Mouse (Mus musculus) lung, adult 2 months (tissue): ENCODE data around the gene Olfr1436. TPM values are rescaled to one million over a fixed set of nuclear protein-coding genes. Genes with fewer than 3 reads are reported as not detected.
"Not testable (repeated sequence)": the region's sequence is repeated elsewhere in the genome, so short reads cannot be mapped to it uniquely, and the experiment has no call there.

ENCODE experiments used
- DNase-seq: peaks from one replicate; pipeline ENCODE4 v3.0.0; 2022
- H3K4me1 ChIP-seq: fragments of 200-500 bp; 2 replicates; pipeline ENCODE4 v1.6.1; 2011; ENCODE audit warnings: low read length; ENCODE audit not compliant: control insufficient read depth, insufficient read depth
- H3K4me3 ChIP-seq: fragments of 200-500 bp; replicated peaks from 2 replicates; pipeline ENCODE3; 2011; ENCODE audit warnings: low read depth, mild to moderate bottlenecking, control low read depth, low read length; ENCODE audit errors: extremely low read depth
- CTCF ChIP-seq: fragments of 200-500 bp; IDR thresholded peaks from 2 replicates; pipeline ENCODE4 v1.5.1; 2011; ENCODE audit warnings: mild to moderate bottlenecking, low read length, control low read depth; ENCODE audit not compliant: insufficient read depth
- POLR2A ChIP-seq: fragments of 200-500 bp; IDR thresholded peaks from 2 replicates; pipeline ENCODE4 v1.6.1; 2011; ENCODE audit warnings: low read depth, mild to moderate bottlenecking, control low read depth, low read length, borderline replicate concordance; ENCODE audit errors: extremely low read depth
- WGBS: fragments of 180-500 bp; shearing (Covaris S2); methylation state at CpG from one replicate; pipeline ENCODE4 v1.1.7; 2018; 5-methylcytosine and 5-hydroxymethylcytosine counted together
- polyA plus RNA-seq: library from polyadenylated mRNA; depleted of rRNA; stranded (reverse); fragments of >200 nt; gene quantifications from 2 replicates; pipeline ENCODE4 v1.2.3, GENCODE M21; 2012; rRNA removed

Gene Olfr1436
- not detected in 2 replicates for polyA plus RNA-seq

GRCm38 (mm10) chr19:12299030-12299429, at the start of gene Olfr1436:
Gene Olfr1436 (minus strand): TSS chr19:12299130.
- WGBS, result 70% methylated on average over 1 of the region's 1 CpGs
- not testable (repeated sequence) for H3K4me3 ChIP-seq, H3K4me1 ChIP-seq, DNase-seq

GRCm38 (mm10) chr19:12335810-12336209, 36.9 kb upstream of the Olfr1436 start, which contains the start of gene Olfr1438-ps1:
Gene Olfr1438-ps1 (minus strand): TSS chr19:12335910.
- TF ChIP-seq POLR2A (no peak), CTCF (no peak)
- no peak for DNase-seq
- WGBS, result 76% methylated on average over 3 of the region's 3 CpGs
- H3K4me3 ChIP-seq, result no peak within 1 kb of the TSS
- no peaks in the 10 kb centered on the region for H3K4me1 ChIP-seq

GRCm38 (mm10) chr19:12325001-12325400, 26.1 kb upstream of the Olfr1436 start, which contains the start of gene Olfr1437:
Gene Olfr1437 (minus strand): TSS chr19:12325101.
- 84% methylated on average over 2 of the region's 2 CpGs for WGBS
- Histone ChIP-seq H3K4me1 (no peaks in the 10 kb centered on the region), H3K4me3 (no peak within 1 kb of the TSS)
- DNase-seq, result no peak
- TF ChIP-seq POLR2A (no peak), CTCF (no peak)

GRCm38 (mm10) chr19:12292979-12293378, 6.0 kb downstream of the Olfr1436 start:
- Histone ChIP-seq H3K4me3 (no peak overlapping the region), H3K4me1 (no peaks in the 10 kb centered on the region)
- no peak for DNase-seq
- no peak for TF ChIP-seq CTCF
- TF ChIP-seq POLR2A, result no peak

- 52% methylated on average over 2 of the region's 2 CpGs for WGBS
- TF ChIP-seq CTCF (no peak), POLR2A (no peak)
- Histone ChIP-seq H3K4me3 (no peak within 1 kb of the TSS), H3K4me1 (no peaks in the 10 kb centered on the region)
- no peak for DNase-seq
Observed at GRCm38 (mm10) chr19:12279554-12279953, 19.4 kb downstream of the Olfr1436 start, which contains the start of gene Olfr1434. Gene Olfr1434 (plus strand): TSS chr19:12279854.

- Histone ChIP-seq H3K4me3 (no peak within 1 kb of the TSS), H3K4me1 (no peaks in the 10 kb centered on the region)
- 59% methylated on average over 1 of the region's 1 CpGs for whole genome bisulfite sequencing
- DNase-seq, result no peak
- no peak for TF ChIP-seq POLR2A
- TF ChIP-seq CTCF, result no peak
Observed at GRCm38 (mm10) chr19:12260732-12261131, 38.2 kb downstream of the Olfr1436 start, which contains the start of gene Olfr235. Gene Olfr235 (plus strand): TSS chr19:12261032.

Other genes with a start within 250 kb of the Olfr1436 start
- not detected in 2 replicates for gene Olfr1424, start 236.4 kb downstream of the Olfr1436 start, polyA plus RNA-seq
- not detected in 2 replicates for gene Olfr1425, start 221.4 kb downstream of the Olfr1436 start, polyA plus RNA-seq
- gene Olfr1426, start 207.1 kb downstream of the Olfr1436 start, polyA plus RNA-seq, result not detected in 2 replicates
- gene Olfr1427, start 195.8 kb downstream of the Olfr1436 start, polyA plus RNA-seq, result not detected in 2 replicates
- not detected in 2 replicates for gene Olfr1428, start 183.2 kb downstream of the Olfr1436 start, polyA plus RNA-seq
- not detected in 2 replicates for gene Olfr76, start 175.9 kb downstream of the Olfr1436 start, polyA plus RNA-seq
- gene Olfr1555-ps1, start 129.0 kb downstream of the Olfr1436 start, polyA plus RNA-seq, result not detected in 2 replicates
- gene Olfr1431, start 98.5 kb downstream of the Olfr1436 start, polyA plus RNA-seq, result not detected in 2 replicates
- not detected in 2 replicates for gene Olfr1432, start 66.5 kb downstream of the Olfr1436 start, polyA plus RNA-seq
- not detected in 2 replicates for gene Olfr262, start 57.5 kb downstream of the Olfr1436 start, polyA plus RNA-seq
- gene Olfr235, start 38.1 kb downstream of the Olfr1436 start, polyA plus RNA-seq, result not detected in 2 replicates
- not detected in 2 replicates for gene Olfr1434, start 19.3 kb downstream of the Olfr1436 start, polyA plus RNA-seq
- gene Olfr1437, start 26.0 kb upstream of the Olfr1436 start, polyA plus RNA-seq, result not detected in 2 replicates
- gene Olfr1438-ps1, start 36.8 kb upstream of the Olfr1436 start, polyA plus RNA-seq, result not detected in 2 replicates
- not detected in 2 replicates for gene Olfr1440, start 88.1 kb upstream of the Olfr1436 start, polyA plus RNA-seq
- not detected in 2 replicates for gene Olfr1441, start 118.3 kb upstream of the Olfr1436 start, polyA plus RNA-seq
- not detected in 2 replicates for gene Pfpl, start 128.8 kb upstream of the Olfr1436 start, polyA plus RNA-seq
- 22.2 and 35.3 TPM in 2 replicates for gene Mpeg1, start 161.6 kb upstream of the Olfr1436 start, polyA plus RNA-seq
- 10.3 and 13.8 TPM in 2 replicates for gene Dtx4, start 202.3 kb upstream of the Olfr1436 start, polyA plus RNA-seq
- gene Fam111a, start 246.6 kb upstream of the Olfr1436 start, polyA plus RNA-seq, result 1.4 and 2.8 TPM in 2 replicates